Mouse (Mus musculus): ENCODE results near the gene Gm13275.
"Not testable (repeated sequence)": the region's sequence is repeated elsewhere in the genome, so short reads cannot be mapped to it uniquely, and the experiment has no call there.

The Gm13275 gene

GRCm38 (mm10) chr4:88799365-88799764, 5.1 kb downstream of the Gm13275 start, which contains the start of gene Gm13285:
Gene Gm13285 (plus strand): TSS chr4:88799665.
- DNase-seq: not testable (repeated sequence)

GRCm38 (mm10) chr4:88802954-88803353, 8.7 kb downstream of the Gm13275 start, which contains the start of gene Gm13287:
Gene Gm13287 (plus strand): TSS chr4:88803254.
- DNase-seq: not testable (repeated sequence)

- not testable (repeated sequence) for DNase-seq
These were observed 10.9 kb downstream of the Gm13275 start, which contains the start of gene Gm13288 for GRCm38 (mm10) chr4:88805231-88805630. Gene Gm13288 (plus strand): TSS chr4:88805531.

GRCm38 (mm10) chr4:88805761-88806160, 11.5 kb downstream of the Gm13275 start:
- peak in 1 of 2 experiments; percentile 16 for DNase-seq

GRCm38 (mm10) chr4:88815928-88816327, 21.6 kb downstream of the Gm13275 start, which contains the start of gene Ifna7:
Gene Ifna7 (plus strand): TSS chr4:88816228.
- DNase-seq: no peak

GRCm38 (mm10) chr4:88819659-88820058, 25.4 kb downstream of the Gm13275 start, which contains the start of gene Ifna11:
Gene Ifna11 (plus strand): TSS chr4:88819959.
- DNase-seq: no peak

- peak in 1 of 2 experiments; percentile 21 for DNase-seq
These were observed 28.7 kb downstream of the Gm13275 start for GRCm38 (mm10) chr4:88822995-88823394.

- not testable (repeated sequence) for DNase-seq
These were observed 32.8 kb downstream of the Gm13275 start, which contains the start of gene Ifna6 for GRCm38 (mm10) chr4:88827116-88827515. Gene Ifna6 (plus strand): TSS chr4:88827416.

- DNase-seq: peak in 1 of 2 experiments; percentile 41
These were observed 36.2 kb downstream of the Gm13275 start for GRCm38 (mm10) chr4:88830523-88830922.

GRCm38 (mm10) chr4:88835225-88835624, 40.9 kb downstream of the Gm13275 start, which contains the start of gene Ifna5:
Gene Ifna5 (plus strand): TSS chr4:88835525.
- not testable (repeated sequence) for DNase-seq

- peak in 1 of 2 experiments; percentile 22 for DNase-seq
These were observed 44.5 kb downstream of the Gm13275 start for GRCm38 (mm10) chr4:88838828-88839227.

- DNase-seq: no peak
These were observed 45.8 kb downstream of the Gm13275 start for GRCm38 (mm10) chr4:88840058-88840457.

GRCm38 (mm10) chr4:88841438-88841911, 47.2 kb downstream of the Gm13275 start, which contains the start of gene Ifna4:
Gene Ifna4 (plus strand): TSS chr4:88841861.
- DNase-seq: no peak

Measured in spleen, adult 18-20 months (tissue).